Mouse (Mus musculus) liver, adult 2 months (tissue): ENCODE results near the gene 1700025B11Rik. TPM values are rescaled to one million over a fixed set of nuclear protein-coding genes. Genes with fewer than 3 reads are reported as not detected.
"Not testable (repeated sequence)": the region's sequence is repeated elsewhere in the genome, so short reads cannot be mapped to it uniquely, and the experiment has no call there.

Source experiments
- DNase-seq: peaks from one replicate; pipeline ENCODE4 v3.0.0-alpha.2; 2011; ENCODE audit warnings: low read depth, low spot score; ENCODE audit errors: extremely low read depth
- H3K27ac ChIP-seq: fragments of 200-500 bp; replicated peaks from 2 replicates; pipeline ENCODE4 v1.5.1; 2012; ENCODE audit warnings: low read depth, mild to moderate bottlenecking, control low read depth, inconsistent platforms, low read length; ENCODE audit not compliant: insufficient read depth
- H3K27me3 ChIP-seq: fragments of 200-500 bp; 2 replicates; pipeline ENCODE4 v1.6.1; 2012; ENCODE audit warnings: mild to moderate bottlenecking, moderate library complexity, low read length, inconsistent platforms; ENCODE audit not compliant: control insufficient read depth, insufficient read depth
- H3K36me3 ChIP-seq: fragments of 200-500 bp; 2 replicates; pipeline ENCODE4 v1.6.1; 2012; ENCODE audit warnings: low read length, inconsistent platforms; ENCODE audit not compliant: control insufficient read depth, insufficient read depth
- H3K4me1 ChIP-seq: fragments of 200-500 bp; 2 replicates; pipeline ENCODE4 v1.6.1; 2011; ENCODE audit warnings: low read length; ENCODE audit not compliant: control insufficient read depth, insufficient read depth
- H3K4me3 ChIP-seq: fragments of 200-500 bp; 2 replicates; pipeline ENCODE4 v1.5.1; 2011; ENCODE audit warnings: low read depth, mild to moderate bottlenecking, control low read depth, low read length, moderate library complexity; ENCODE audit not compliant: insufficient read depth
- H3K79me2 ChIP-seq: fragments of 200-500 bp; 2 replicates; pipeline ENCODE4 v1.6.1; 2012; ENCODE audit warnings: inconsistent platforms, mild to moderate bottlenecking, low read length, moderate library complexity; ENCODE audit not compliant: control insufficient read depth, insufficient read depth
- H3K9ac ChIP-seq: fragments of 200-500 bp; 2 replicates; pipeline ENCODE4 v1.6.1; 2012; ENCODE audit warnings: low read depth, mild to moderate bottlenecking, control low read depth, inconsistent platforms, low read length
- CTCF ChIP-seq: fragments of 200-500 bp; IDR thresholded peaks from 2 replicates; pipeline ENCODE4 v1.5.1; 2011; ENCODE audit warnings: low read depth, low read length, control low read depth
- POLR2A ChIP-seq: fragments of 200-500 bp; IDR thresholded peaks from 2 replicates; pipeline ENCODE4 v1.6.1; 2011; ENCODE audit warnings: low read length, control low read depth; ENCODE audit not compliant: insufficient read depth; ENCODE audit errors: extremely low read depth
- WGBS: fragments of 180-500 bp; shearing (Covaris S2); methylation state at CpG from one replicate; pipeline ENCODE4 v1.1.7; 2018; 5-methylcytosine and 5-hydroxymethylcytosine counted together
- polyA plus RNA-seq: library from polyadenylated mRNA; depleted of rRNA; stranded (reverse); fragments of >200 nt; gene quantifications from 2 replicates; pipeline ENCODE4 v1.2.3, GENCODE M21; 2012; rRNA removed
- total RNA-seq: library from RNA; depleted of rRNA; stranded (reverse); fragments of >200 nt; gene quantifications from 2 replicates; pipeline ENCODE4 v1.2.3, GENCODE M21; 2014; rRNA removed

Gene 1700025B11Rik
- total and polyA plus RNA-seq, 2 experiments = not detected

DNA sequence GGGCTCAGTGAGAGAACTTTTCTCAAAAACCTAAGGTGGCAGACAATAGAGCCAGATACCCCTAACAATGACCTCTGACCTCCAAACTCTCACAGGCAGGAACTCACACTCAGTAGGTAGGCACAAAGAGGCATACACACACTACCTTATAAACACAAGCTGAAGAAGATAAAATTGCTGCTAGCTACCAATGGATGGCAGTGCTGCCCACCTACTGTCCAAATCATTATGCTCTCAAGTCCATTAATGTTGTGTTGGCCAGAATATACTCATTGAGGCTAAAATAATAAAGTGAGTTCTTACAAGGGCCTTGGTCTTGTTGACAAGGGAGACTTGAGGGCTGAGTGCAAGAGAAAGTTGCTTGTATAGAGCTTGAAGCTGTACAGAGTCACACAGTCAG is 1.5 kb upstream of the 1700025B11Rik start:
- Histone ChIP-seq H3K36me3 (no peaks in the 10 kb centered on the region), H3K79me2 (no peaks in the 10 kb centered on the region), H3K4me3 (no peak overlapping the region), H3K4me1 (no peaks in the 10 kb centered on the region), H3K27ac (no peak overlapping the region), H3K27me3 (peaks cover 3% of the 10 kb centered on the region; the same call in 1 of the 2 replicates), H3K9ac (no peak overlapping the region)
- no peak for DNase-seq
- TF ChIP-seq CTCF (no peak), POLR2A (no peak)

DNA sequence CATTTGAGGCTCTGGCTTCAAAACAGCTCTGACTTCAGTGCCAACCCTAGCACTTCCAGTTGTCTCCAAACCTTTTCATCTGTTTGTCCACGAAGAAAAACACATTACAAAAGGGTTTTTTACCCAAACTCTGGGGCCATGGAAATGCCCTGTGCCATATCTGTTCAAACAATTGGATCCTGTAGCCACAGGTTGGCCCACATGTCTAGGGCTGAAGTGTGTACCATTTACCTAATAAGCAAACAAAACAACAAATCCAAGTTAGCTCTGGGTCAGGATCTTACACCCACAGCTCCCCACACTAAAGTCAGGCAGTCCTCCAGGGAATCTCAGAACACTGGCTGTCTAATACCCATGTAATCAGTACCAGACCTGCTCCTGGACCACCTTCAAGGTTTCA is 22.5 kb downstream of the 1700025B11Rik start:
- not testable (repeated sequence) for H3K9ac ChIP-seq, H3K79me2 ChIP-seq, H3K4me3 ChIP-seq, H3K36me3 ChIP-seq, H3K27me3 ChIP-seq
- WGBS = 9% methylated on average over 1 of the region's 1 CpGs
- peaks cover 11% of the 10 kb centered on the region for H3K4me1 ChIP-seq
- DNase-seq = peak; percentile 91
- H3K27ac ChIP-seq = peak overlapping the region; percentile 67

DNA sequence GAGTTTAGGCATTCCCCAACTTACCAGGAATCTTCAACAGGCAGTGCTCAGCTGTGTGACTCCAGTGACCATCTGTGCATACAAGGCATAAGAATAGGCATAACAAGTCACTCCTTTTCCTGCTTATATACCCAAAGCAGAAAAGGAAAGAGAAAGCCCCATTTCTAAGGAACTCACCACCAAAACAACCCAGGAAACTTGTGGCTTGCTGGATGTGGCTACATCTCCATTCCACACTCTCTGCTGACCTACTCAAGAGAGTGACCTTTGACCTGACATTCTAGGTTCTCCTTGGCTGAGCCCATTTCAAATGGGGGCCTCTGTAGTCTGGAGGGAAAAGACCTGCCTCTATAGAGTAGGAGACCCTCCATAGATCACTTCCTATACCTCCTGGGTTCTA is 28.5 kb downstream of the 1700025B11Rik start, which contains the start of gene Apol7c:
Gene Apol7c, minus strand, starts transcription at position 101 of the 400 bp plus-strand sequence.
- TF ChIP-seq POLR2A (no peak), CTCF (no peak)
- Histone ChIP-seq H3K9ac (no peak within 1 kb of the TSS), H3K36me3 (no peaks in the 10 kb centered on the region)

DNA sequence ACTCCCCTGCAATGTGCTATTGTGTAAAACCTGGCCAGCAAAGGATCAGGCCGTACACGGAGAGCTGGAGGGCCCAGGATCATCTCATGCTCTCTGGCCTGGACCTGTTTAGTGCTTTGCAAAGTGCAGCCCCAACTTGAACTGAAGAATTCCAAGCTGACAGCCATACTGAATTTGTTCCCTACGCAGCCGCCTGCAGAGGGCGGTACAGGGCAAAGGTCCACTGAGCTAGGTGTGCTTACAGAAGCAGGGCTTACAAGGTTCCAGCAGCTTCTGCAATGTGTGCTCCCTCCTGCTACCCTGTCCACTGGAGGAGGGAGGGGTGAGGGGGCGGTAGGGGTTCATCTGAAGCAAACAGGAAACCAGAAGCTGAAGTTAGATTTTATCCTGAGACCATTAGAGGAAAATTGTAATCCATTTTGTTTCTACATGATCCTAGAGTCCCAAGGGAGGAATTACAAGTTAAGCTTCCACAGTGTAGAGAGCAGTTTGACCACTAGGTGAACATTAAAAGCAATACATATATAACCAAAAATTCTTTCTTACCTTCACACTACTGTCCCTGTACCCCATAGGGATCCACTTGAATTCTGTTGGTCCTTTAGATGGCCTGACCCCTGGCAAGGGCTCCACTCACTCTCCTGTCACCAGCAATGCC is 38.4 kb downstream of the 1700025B11Rik start:
- H3K4me3 ChIP-seq, H3K27ac ChIP-seq, H3K9ac ChIP-seq, H3K79me2 ChIP-seq, H3K4me1 ChIP-seq, H3K27me3 ChIP-seq, H3K36me3 ChIP-seq: not testable (repeated sequence)
- 9% methylated on average over 6 of the region's 6 CpGs for WGBS
- TF ChIP-seq CTCF = peak; percentile 82
- DNase-seq = peak; percentile 53

More for the DNA sequence above, 28.5 kb downstream of the 1700025B11Rik start, which contains the start of gene Apol7c:
- H3K79me2 ChIP-seq = no peaks in the 10 kb centered on the region
- peaks cover 2% of the 10 kb centered on the region; the same call in 1 of the 2 replicates for H3K4me1 ChIP-seq
- H3K27ac ChIP-seq = no peak within 1 kb of the TSS
- DNase-seq = no peak
- H3K27me3 ChIP-seq = no peaks in the 10 kb centered on the region
- no peak within 1 kb of the TSS for H3K4me3 ChIP-seq

DNA sequence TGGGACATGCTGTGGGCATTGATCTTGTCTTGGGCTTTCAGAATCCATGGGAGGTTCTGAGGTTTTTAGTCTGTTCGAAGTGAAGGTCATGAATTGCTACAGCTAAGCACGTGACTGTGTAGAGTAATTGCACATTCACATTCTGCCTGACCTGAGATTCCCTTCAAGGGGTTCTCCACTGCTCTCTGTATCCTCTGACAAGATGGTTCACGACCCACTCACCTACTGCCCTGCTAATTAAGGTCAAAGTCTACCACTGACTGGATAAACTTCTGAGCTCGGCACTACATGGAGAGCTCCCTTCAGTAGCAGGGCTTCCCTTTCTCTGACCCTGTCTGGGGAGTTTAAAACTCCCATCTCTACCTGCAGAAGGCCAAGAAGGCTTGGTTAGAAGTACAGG is 41.1 kb downstream of the 1700025B11Rik start:
- H3K27ac ChIP-seq, H3K27me3 ChIP-seq, H3K36me3 ChIP-seq, H3K4me1 ChIP-seq, H3K79me2 ChIP-seq, DNase-seq, H3K9ac ChIP-seq, H3K4me3 ChIP-seq: not testable (repeated sequence)
- 34% methylated on average over 4 of the region's 4 CpGs for WGBS

Other genes with a start within 250 kb of the 1700025B11Rik start
- gene Apol7a, start 162.8 kb downstream of the 1700025B11Rik start, total RNA-seq = 104 and 121 TPM in 2 replicates
- 89.7 and 93.2 TPM in 2 replicates for gene Apol7a, start 162.8 kb downstream of the 1700025B11Rik start, polyA plus RNA-seq
- 59.3 and 69.5 TPM in 2 replicates for gene Apol9a, start 150.8 kb downstream of the 1700025B11Rik start, total RNA-seq
- gene Apol9a, start 150.8 kb downstream of the 1700025B11Rik start, polyA plus RNA-seq = 44.3 and 80.3 TPM in 2 replicates
- gene Apol7b, start 114.4 kb downstream of the 1700025B11Rik start, total RNA-seq = not detected in 2 replicates
- gene Apol7b, start 114.4 kb downstream of the 1700025B11Rik start, polyA plus RNA-seq = not detected in 2 replicates
- not detected in 2 replicates for gene Apol10a, start 84.8 kb downstream of the 1700025B11Rik start, total RNA-seq
- 0.02 TPM in 1 of 2 replicates, not detected in the other for gene Apol10a, start 84.8 kb downstream of the 1700025B11Rik start, polyA plus RNA-seq
- gene Apol11a, start 53.6 kb downstream of the 1700025B11Rik start, total RNA-seq = not detected in 2 replicates
- not detected in 2 replicates for gene Apol11a, start 53.6 kb downstream of the 1700025B11Rik start, polyA plus RNA-seq
- gene Apol7c, start 28.6 kb downstream of the 1700025B11Rik start, total RNA-seq = 0.54 TPM in 1 of 2 replicates, not detected in the other
- gene Apol7c, start 28.6 kb downstream of the 1700025B11Rik start, polyA plus RNA-seq = 0.26 and 0.42 TPM in 2 replicates
- 0.20 and 0.28 TPM in 2 replicates for gene Apol10b, start 34.2 kb upstream of the 1700025B11Rik start, total RNA-seq
- 0.04 and 0.05 TPM in 2 replicates for gene Apol10b, start 34.2 kb upstream of the 1700025B11Rik start, polyA plus RNA-seq
- not detected in 2 replicates for gene Gm36245, start 37.4 kb upstream of the 1700025B11Rik start, total RNA-seq
- gene Gm36245, start 37.4 kb upstream of the 1700025B11Rik start, polyA plus RNA-seq = not detected in 2 replicates
- 0.27 and 0.37 TPM in 2 replicates for gene Apol11b, start 81.4 kb upstream of the 1700025B11Rik start, total RNA-seq
- 0.04 TPM in 1 of 2 replicates, not detected in the other for gene Apol11b, start 81.4 kb upstream of the 1700025B11Rik start, polyA plus RNA-seq
- gene Apol7e, start 137.0 kb upstream of the 1700025B11Rik start, total RNA-seq = 0.07 and 0.09 TPM in 2 replicates
- gene Apol7e, start 137.0 kb upstream of the 1700025B11Rik start, polyA plus RNA-seq = 0.26 and 0.73 TPM in 2 replicates
- 133 and 148 TPM in 2 replicates for gene Apol9b, start 167.1 kb upstream of the 1700025B11Rik start, total RNA-seq
- gene Apol9b, start 167.1 kb upstream of the 1700025B11Rik start, polyA plus RNA-seq = 125 and 174 TPM in 2 replicates
- 0.09 TPM in 1 of 2 replicates, not detected in the other for gene Apol8, start 195.1 kb upstream of the 1700025B11Rik start, total RNA-seq
- gene Apol8, start 195.1 kb upstream of the 1700025B11Rik start, polyA plus RNA-seq = not detected in 2 replicates